Mouse (Mus musculus) frontal cortex, postnatal 36 days (tissue): Measurements from ENCODE around the gene Msi2.

Experiments
- DNase-seq, 2 experiments: peaks; one replicate each; pipeline ENCODE4 v3.0.0; 2022; ENCODE audit warnings: low spot score in 2 of 2

The Msi2 gene

GRCm38 (mm10) chr11:88515736-88516583 is 202.4 kb downstream of the Msi2 start:
- DNase-seq: no peak

DNA sequence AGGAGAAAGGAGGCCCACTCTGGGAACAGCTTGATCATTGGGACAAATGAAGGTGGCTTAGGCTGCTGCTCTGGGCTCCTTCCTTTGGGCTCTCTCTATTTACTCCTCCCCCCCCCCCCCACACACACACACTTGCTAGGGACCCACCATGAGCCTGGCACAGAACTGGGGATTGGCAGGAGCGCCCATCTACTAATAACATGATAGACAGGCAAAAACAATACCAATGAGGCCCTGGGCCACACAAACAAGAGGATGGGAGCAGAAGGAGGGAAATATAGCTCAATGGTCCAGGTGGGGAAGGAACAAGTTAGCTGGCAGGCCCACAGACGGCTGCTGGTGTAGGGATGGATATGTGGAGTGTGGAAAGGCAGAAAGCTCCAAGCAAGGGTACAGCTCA is 203.0 kb downstream of the Msi2 start:
- no peak for DNase-seq

DNA sequence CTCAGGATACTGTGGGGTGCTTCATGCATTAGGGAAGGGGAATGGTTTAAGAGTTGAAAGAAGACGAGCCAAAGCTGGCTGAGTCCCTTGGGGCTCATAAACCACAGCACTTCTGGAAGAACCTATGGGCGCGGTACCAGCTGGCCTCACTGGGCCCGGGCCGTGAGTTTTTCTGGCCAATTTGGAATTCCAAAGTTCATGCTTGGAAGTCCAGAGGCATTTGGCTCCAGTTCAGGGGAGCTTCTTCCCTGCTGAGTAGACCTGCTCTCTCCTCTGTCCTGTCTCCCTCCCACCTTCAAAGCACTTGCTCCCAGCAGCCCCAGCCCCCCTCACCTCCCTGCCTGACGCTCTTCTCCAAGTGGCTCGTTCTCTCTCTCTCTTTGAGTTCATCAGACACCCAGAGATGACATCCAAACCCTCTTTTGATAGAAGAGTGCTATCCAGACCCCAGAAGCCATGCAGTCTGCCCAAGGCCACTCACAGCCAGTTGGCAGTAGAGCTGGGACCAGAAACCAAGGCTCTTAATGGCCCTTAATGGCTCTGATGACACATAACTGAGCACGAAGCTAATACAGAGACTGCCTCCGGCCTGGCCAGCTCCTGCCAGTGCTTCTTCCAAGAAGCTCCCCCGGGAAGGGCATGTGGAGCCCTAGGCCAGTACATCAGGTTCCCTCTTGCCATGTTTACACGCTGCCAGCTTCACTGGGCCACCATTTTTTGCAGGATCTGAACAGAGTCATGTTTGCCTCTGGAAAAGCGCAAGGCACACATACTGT is 204.0 kb downstream of the Msi2 start:
- DNase-seq: no peak

DNA sequence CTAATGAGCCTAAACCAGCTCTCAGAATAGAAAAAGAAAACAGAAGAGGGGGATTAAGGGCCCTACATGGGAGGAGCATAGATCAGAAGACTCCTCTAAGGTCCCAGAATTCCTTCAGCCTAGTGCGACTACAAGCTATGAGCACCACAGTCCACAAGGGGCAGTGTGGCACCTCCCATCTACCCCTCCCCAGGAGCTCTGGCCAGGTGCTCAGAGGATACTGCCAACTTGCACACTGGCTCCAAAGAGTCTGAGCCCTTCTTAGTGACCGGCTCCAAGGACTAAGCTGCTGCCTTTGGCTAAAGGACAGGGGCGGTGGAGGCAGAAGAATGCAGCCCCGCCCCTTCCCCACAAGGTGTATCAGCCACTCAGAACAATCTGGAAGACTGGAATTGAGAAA is 205.7 kb downstream of the Msi2 start:
- no peak for DNase-seq

- no peak for DNase-seq
Measured at GRCm38 (mm10) chr11:88510282-88510850, 207.9 kb downstream of the Msi2 start.

- DNase-seq: no peak
Measured at GRCm38 (mm10) chr11:88509464-88509863, 208.8 kb downstream of the Msi2 start.

DNA sequence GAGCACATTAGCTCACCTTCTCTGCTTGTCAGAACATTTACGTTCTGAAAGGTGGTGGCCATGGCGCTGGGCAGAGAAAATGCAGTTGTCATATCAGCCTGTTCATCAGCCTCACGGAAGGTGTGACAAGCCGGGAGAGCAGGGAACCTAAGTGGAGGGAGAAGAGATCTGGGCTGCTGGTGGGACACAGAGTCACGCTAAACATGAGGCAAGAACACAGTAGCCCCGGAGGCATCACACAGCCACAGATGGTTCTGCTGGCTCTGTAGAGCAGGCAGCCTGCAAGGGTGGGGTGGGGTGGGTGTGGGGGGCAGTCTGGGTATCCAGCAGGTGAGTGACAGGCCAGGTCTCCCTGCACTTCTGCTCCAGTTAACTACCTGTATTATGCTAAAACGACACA is 210.2 kb downstream of the Msi2 start:
- DNase-seq: no peak

GRCm38 (mm10) chr11:88506544-88507419 is 211.5 kb downstream of the Msi2 start:
- DNase-seq: no peak

GRCm38 (mm10) chr11:88506109-88506508 is 212.2 kb downstream of the Msi2 start:
- no peak for DNase-seq

- no peak for DNase-seq
Measured at GRCm38 (mm10) chr11:88502566-88502965, 215.7 kb downstream of the Msi2 start.

- DNase-seq: no peak
Measured at GRCm38 (mm10) chr11:88498491-88498890, 219.8 kb downstream of the Msi2 start.

GRCm38 (mm10) chr11:88496460-88496859 is 221.9 kb downstream of the Msi2 start:
- no peak for DNase-seq

- no peak for DNase-seq
Measured at GRCm38 (mm10) chr11:88495759-88496158, 222.6 kb downstream of the Msi2 start.

DNA sequence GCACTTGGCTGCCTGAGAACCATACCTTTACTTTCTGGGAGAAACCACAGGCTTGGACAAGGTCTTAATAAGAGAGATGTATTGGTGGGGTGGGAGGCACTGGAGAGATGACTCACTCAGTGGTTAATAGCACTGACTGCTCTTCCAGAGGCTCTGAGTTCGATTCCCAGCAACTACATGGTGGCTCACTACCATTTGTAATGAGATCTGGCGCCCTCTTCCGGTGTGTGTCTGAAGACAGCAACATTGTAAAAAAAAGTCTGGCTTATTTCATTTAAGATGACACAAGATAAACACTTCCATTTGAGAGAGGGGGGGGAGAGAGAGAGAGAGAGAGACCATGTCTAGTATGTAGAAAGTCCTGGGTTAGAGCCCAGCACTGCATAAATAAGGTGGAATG is 223.3 kb downstream of the Msi2 start:
- DNase-seq: no peak

DNA sequence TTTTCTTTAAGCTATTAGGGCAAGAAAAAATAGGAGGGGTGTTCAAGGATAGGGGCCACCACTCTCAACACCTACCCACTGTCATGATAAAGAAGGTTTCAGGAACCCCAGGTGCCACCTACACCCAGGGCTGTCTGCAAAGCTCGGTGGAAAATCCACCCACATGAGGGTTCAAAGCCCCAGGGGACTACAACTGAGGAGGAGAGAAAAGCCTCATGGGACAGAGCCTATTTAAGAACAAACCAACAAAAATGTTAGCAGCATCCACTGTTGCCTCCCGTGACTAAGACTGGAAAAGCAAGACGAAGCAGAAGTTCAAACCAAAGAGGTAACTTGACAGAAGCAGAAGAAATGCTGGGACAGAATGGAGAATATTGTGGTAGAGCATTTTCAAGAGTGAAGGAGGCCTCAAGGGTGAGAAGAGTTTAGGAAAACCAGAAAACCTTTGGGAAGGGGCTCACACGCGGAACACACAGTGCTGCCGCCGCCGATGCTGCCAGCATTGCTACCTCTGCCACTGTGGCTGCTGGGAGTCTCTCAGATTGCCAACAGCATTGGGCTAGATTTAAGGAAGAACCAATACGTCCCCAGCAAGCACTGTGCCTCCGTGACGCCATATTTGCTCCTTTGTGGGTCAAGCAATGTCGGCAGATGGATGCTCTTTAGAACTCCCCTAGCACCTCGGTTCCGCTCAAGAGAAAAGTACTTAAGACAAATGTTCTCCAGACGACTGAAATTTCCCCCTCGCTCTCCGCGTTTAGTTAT is 224.3 kb downstream of the Msi2 start:
- no peak for DNase-seq

DNA sequence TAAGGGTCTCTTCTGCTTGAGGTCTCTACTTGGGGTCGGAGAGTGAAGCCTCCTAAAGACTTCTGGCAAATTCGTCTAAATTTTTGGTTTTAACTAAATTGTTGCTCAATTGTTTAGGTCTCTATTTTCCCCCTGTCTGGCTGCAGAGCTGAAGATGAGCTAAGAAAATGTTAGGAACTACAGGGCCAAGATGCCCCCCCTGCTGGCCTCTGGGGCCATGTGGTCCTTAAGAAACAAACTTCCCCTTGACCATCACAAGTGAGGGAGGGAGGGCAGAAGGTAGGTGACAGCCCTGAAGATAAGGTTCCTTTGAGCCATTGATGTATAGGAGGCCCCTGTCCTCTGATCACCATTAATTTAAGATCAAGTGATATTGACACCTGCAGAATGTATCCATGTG is 225.7 kb downstream of the Msi2 start:
- no peak for DNase-seq

GRCm38 (mm10) chr11:88489985-88490384 is 228.3 kb downstream of the Msi2 start:
- no peak for DNase-seq

DNA sequence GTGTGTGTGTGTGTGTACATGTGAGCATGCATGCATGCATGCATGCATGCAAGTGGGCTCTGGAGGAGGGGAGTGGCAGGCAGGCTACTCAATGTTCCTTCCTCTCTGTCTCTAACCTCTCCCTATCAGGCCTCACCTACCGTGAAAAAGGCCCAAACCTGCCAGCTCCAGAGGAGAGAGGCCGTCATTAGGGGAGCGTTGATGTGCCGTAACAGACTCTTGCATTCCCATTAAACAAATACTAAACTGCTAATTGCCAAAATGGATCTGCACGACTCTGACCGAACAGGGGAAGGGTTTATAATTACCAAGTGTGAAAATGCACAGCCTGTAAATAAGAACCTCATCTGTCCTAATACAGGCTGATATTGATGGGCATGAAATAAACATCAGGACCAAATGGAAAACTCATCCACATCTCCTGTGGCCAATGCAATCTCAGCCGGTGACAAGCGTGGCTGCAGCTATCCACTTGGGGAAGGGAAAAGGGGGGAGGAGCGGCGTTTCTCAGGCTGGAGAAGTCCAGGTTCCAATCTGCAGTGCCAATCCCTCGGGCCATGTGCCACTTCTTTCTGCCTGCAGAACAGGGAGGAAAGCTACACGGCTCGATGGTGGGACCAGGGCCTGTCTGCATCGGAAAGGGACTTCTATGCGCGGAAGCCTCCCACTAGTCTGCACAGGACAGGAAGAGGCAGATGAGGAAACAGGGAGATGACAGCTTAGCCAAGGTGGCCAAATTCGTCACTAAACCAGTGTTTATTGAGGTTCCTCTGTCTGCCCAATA is 229.2 kb downstream of the Msi2 start:
- DNase-seq: no peak

- DNase-seq: no peak
Measured at GRCm38 (mm10) chr11:88488175-88488940, 230.0 kb downstream of the Msi2 start.
